Mouse (Mus musculus): ENCODE measurements around the gene Luc7l. TPM values are rescaled to one million over a fixed set of nuclear protein-coding genes. Genes with fewer than 3 reads are reported as not detected.
"Not testable (repeated sequence)": the region's sequence is repeated elsewhere in the genome, so short reads cannot be mapped to it uniquely, and the experiment has no call there.

The Luc7l gene
- polyA plus RNA-seq, 1 experiment = 19.1 TPM

- no peak overlapping the region for H3K4me3 ChIP-seq (replicated peaks; ENCODE audit: extremely low read depth, low read depth, low read length)
- TF ChIP-seq POLR2A (IDR thresholded peaks at IDR 0.05; ENCODE audit: borderline replicate concordance, extremely low read depth, low read depth, low read length) (no peak), CTCF (IDR thresholded peaks at IDR 0.05; ENCODE audit: insufficient read depth, low read length) (no peak)
- DNase-seq = peak; percentile 30
- no peaks in the 10 kb centered on the region for H3K4me1 ChIP-seq (ENCODE audit: control insufficient read depth, insufficient read depth, low read length)
- 94% methylated on average over 4 of the region's 4 CpGs for WGBS
Measured at GRCm38 (mm10) chr17:26276711-26277110, 24.0 kb downstream of the Luc7l start.

GRCm38 (mm10) chr17:26286199-26286955 is 33.7 kb downstream of the Luc7l start:
- WGBS = 84% methylated on average over 8 of the region's 8 CpGs

GRCm38 (mm10) chr17:26289475-26289874 is 36.8 kb downstream of the Luc7l start:
- H3K4me1 ChIP-seq (ENCODE audit: control insufficient read depth, insufficient read depth, low read length) = no peaks in the 10 kb centered on the region
- H3K4me3 ChIP-seq (replicated peaks; ENCODE audit: extremely low read depth, low read depth, low read length) = no peak overlapping the region
- no peak for DNase-seq
- WGBS = 58% methylated on average over 4 of the region's 4 CpGs
- TF ChIP-seq POLR2A (IDR thresholded peaks at IDR 0.05; ENCODE audit: borderline replicate concordance, extremely low read depth, low read depth, low read length) (no peak), CTCF (IDR thresholded peaks at IDR 0.05; ENCODE audit: insufficient read depth, low read length) (no peak)

More at GRCm38 (mm10) chr17:26286199-26286955, 33.7 kb downstream of the Luc7l start:
- TF ChIP-seq POLR2A (IDR thresholded peaks at IDR 0.05; ENCODE audit: borderline replicate concordance, extremely low read depth, low read depth, low read length) (no peak), CTCF (IDR thresholded peaks at IDR 0.05; ENCODE audit: insufficient read depth, low read length) (no peak)
- Histone ChIP-seq H3K4me3 (replicated peaks; ENCODE audit: extremely low read depth, low read depth, low read length) (no peak overlapping the region), H3K4me1 (ENCODE audit: control insufficient read depth, insufficient read depth, low read length) (no peaks in the 10 kb centered on the region)
- no peak for DNase-seq

GRCm38 (mm10) chr17:26298318-26298717 is 45.6 kb downstream of the Luc7l start:
- not testable (repeated sequence) for DNase-seq; H3K4me3 ChIP-seq (replicated peaks; ENCODE audit: extremely low read depth, low read depth, low read length); H3K4me1 ChIP-seq (ENCODE audit: control insufficient read depth, insufficient read depth, low read length)
- WGBS = 76% methylated on average over 4 of the region's 4 CpGs

- Histone ChIP-seq H3K4me1 (ENCODE audit: control insufficient read depth, insufficient read depth, low read length) (peaks cover 3% of the 10 kb centered on the region; the same call in 1 of the 2 replicates), H3K4me3 (replicated peaks; ENCODE audit: extremely low read depth, low read depth, low read length) (no peak overlapping the region)
- DNase-seq = peak; percentile 74
- TF ChIP-seq CTCF (IDR thresholded peaks at IDR 0.05; ENCODE audit: insufficient read depth, low read length) (peak; percentile 78), POLR2A (IDR thresholded peaks at IDR 0.05; ENCODE audit: borderline replicate concordance, extremely low read depth, low read depth, low read length) (no peak)
- 8% methylated on average over 6 of the region's 6 CpGs for WGBS
Measured at GRCm38 (mm10) chr17:26314291-26314690, 61.6 kb downstream of the Luc7l start.

GRCm38 (mm10) chr17:26315474-26315873 is 62.8 kb downstream of the Luc7l start:
- DNase-seq = peak; percentile 8
- 24% methylated on average over 10 of the region's 10 CpGs for WGBS
- TF ChIP-seq POLR2A (IDR thresholded peaks at IDR 0.05; ENCODE audit: borderline replicate concordance, extremely low read depth, low read depth, low read length) (no peak), CTCF (IDR thresholded peaks at IDR 0.05; ENCODE audit: insufficient read depth, low read length) (no peak)
- H3K4me3 ChIP-seq (replicated peaks; ENCODE audit: extremely low read depth, low read depth, low read length) = no peak overlapping the region
- H3K4me1 ChIP-seq (ENCODE audit: control insufficient read depth, insufficient read depth, low read length) = peaks cover 3% of the 10 kb centered on the region; the same call in 1 of the 2 replicates

GRCm38 (mm10) chr17:26318441-26318840 is 65.7 kb downstream of the Luc7l start:
- 97% methylated on average over 1 of the region's 1 CpGs for WGBS
- TF ChIP-seq CTCF (IDR thresholded peaks at IDR 0.05; ENCODE audit: insufficient read depth, low read length) (no peak), POLR2A (IDR thresholded peaks at IDR 0.05; ENCODE audit: borderline replicate concordance, extremely low read depth, low read depth, low read length) (no peak)
- DNase-seq = no peak
- H3K4me3 ChIP-seq (replicated peaks; ENCODE audit: extremely low read depth, low read depth, low read length) = no peak overlapping the region
- H3K4me1 ChIP-seq (ENCODE audit: control insufficient read depth, insufficient read depth, low read length) = peaks cover 3% of the 10 kb centered on the region; the same call in 1 of the 2 replicates

Other genes starting within 250 kb of the Luc7l start
- 41.3 and 46.5 TPM in 2 replicates for gene Rab11fip3, start 183.3 kb upstream of the Luc7l start, polyA plus RNA-seq (2012; rRNA removed)
- 12.1 and 16.7 TPM in 2 replicates for gene Decr2, start 162.6 kb upstream of the Luc7l start, polyA plus RNA-seq (2012; rRNA removed)
- gene Nme4, start 157.3 kb upstream of the Luc7l start, polyA plus RNA-seq (2012; rRNA removed) = 5.4 and 7.5 TPM in 2 replicates
- 60.0 and 65.3 TPM in 2 replicates for gene Tmem8, start 139.6 kb upstream of the Luc7l start, polyA plus RNA-seq (2012; rRNA removed)
- 43.4 and 46.7 TPM in 2 replicates for gene Mrpl28, start 129.4 kb upstream of the Luc7l start, polyA plus RNA-seq (2012; rRNA removed)
- 14.0 and 17.5 TPM in 2 replicates for gene Axin1, start 114.2 kb upstream of the Luc7l start, polyA plus RNA-seq (2012; rRNA removed)
- gene Pdia2, start 53.8 kb upstream of the Luc7l start, polyA plus RNA-seq (2012; rRNA removed) = 0.62 and 0.70 TPM in 2 replicates
- gene Rgs11, start 49.9 kb upstream of the Luc7l start, polyA plus RNA-seq (2012; rRNA removed) = 52.9 and 59.5 TPM in 2 replicates
- gene Arhgdig, start 45.1 kb upstream of the Luc7l start, polyA plus RNA-seq (2012; rRNA removed) = 27.3 and 30.4 TPM in 2 replicates
- gene Fam234a, start 8.7 kb upstream of the Luc7l start, polyA plus RNA-seq (2012; rRNA removed) = 60.4 and 76.1 TPM in 2 replicates
- gene Neurl1b, start 161.9 kb downstream of the Luc7l start, polyA plus RNA-seq (2012; rRNA removed) = 14.5 and 38.8 TPM in 2 replicates

Data from lung, adult 2 months (tissue).